Mouse (Mus musculus) cerebellum, adult 18-20 months (tissue): ENCODE measurements around the gene Mgat3.

Experiments used
- DNase-seq, 2 experiments: peaks; one replicate each; pipeline ENCODE4 v3.0.0; 2021

Mgat3 gene

GRCm38 (mm10) chr15:80182072-80182700, 8.7 kb downstream of the Mgat3 start:
- no peak for DNase-seq

GRCm38 (mm10) chr15:80188927-80189326, 15.4 kb downstream of the Mgat3 start:
- no peak for DNase-seq

- no peak for DNase-seq
These were observed 16.6 kb downstream of the Mgat3 start for GRCm38 (mm10) chr15:80190075-80190474.

GRCm38 (mm10) chr15:80191585-80192245, 18.2 kb downstream of the Mgat3 start:
- no peak for DNase-seq

- DNase-seq, result no peak
These were observed 18.7 kb downstream of the Mgat3 start for GRCm38 (mm10) chr15:80192246-80192585.

- no peak for DNase-seq
These were observed 19.3 kb downstream of the Mgat3 start for GRCm38 (mm10) chr15:80192847-80193246.

- no peak for DNase-seq
These were observed 26.0 kb downstream of the Mgat3 start for GRCm38 (mm10) chr15:80199556-80199955.

- peak in 1 of 2 experiments; percentile 44 for DNase-seq
These were observed 28.7 kb downstream of the Mgat3 start for GRCm38 (mm10) chr15:80202111-80202775.

GRCm38 (mm10) chr15:80203406-80203805, 29.9 kb downstream of the Mgat3 start:
- no peak for DNase-seq

GRCm38 (mm10) chr15:80206057-80206565, 32.6 kb downstream of the Mgat3 start:
- DNase-seq, result peak in 1 of 2 experiments; percentile 36

- no peak for DNase-seq
These were observed 34.9 kb downstream of the Mgat3 start for GRCm38 (mm10) chr15:80208446-80208845.

GRCm38 (mm10) chr15:80213688-80214087, 40.2 kb downstream of the Mgat3 start:
- DNase-seq, result no peak

GRCm38 (mm10) chr15:80215716-80216479, 42.4 kb downstream of the Mgat3 start:
- DNase-seq, result peak; percentile 53 to 59

- no peak for DNase-seq
These were observed 42.9 kb downstream of the Mgat3 start for GRCm38 (mm10) chr15:80216480-80216820.

- DNase-seq, result no peak
These were observed 44.0 kb downstream of the Mgat3 start for GRCm38 (mm10) chr15:80217476-80217875.

- no peak for DNase-seq
These were observed 45.7 kb downstream of the Mgat3 start for GRCm38 (mm10) chr15:80219211-80219610.

GRCm38 (mm10) chr15:80219705-80220657, 46.5 kb downstream of the Mgat3 start:
- no peak for DNase-seq

- no peak for DNase-seq
These were observed 47.5 kb downstream of the Mgat3 start for GRCm38 (mm10) chr15:80221031-80221430.

GRCm38 (mm10) chr15:80223751-80224150, 50.2 kb downstream of the Mgat3 start:
- DNase-seq, result no peak

- DNase-seq, result peak; percentile 74 to 81
These were observed 51.7 kb downstream of the Mgat3 start for GRCm38 (mm10) chr15:80225208-80225607.

- DNase-seq, result peak; percentile 61 to 64
These were observed 52.3 kb downstream of the Mgat3 start for GRCm38 (mm10) chr15:80225796-80226195.
